ENCODE assay signal across 8 mouse cellular contexts in the genomic region with DNA sequence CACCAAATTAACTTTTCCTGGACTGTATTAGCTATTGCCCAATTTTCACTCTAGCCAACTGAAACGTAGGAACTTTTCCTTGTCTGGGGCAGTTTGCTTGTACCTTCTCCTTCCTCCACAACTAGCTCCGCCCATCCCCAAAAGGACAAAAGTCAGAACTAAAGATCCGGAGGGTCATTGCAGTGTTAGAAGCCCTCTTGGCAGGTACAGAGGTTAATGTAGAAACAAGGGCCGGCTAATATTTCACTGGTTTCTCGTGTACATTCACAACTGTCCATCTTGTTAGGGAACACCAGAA. TPM values are rescaled to one million over a fixed set of nuclear protein-coding genes. Genes with fewer than 3 reads are reported as not detected.
A peak's percentile ranks its signal among the peaks of the same experiment; 100 is the strongest.
DNase-seq lines count a peak whose midpoint lies in the region; ATAC-seq lines count a peak whose summit lies in the region.

No protein-coding gene starts in this region.

- no peak for ATAC-seq in megakaryocyte, adult 5-6 weeks (ENCODE audit: poor library complexity, severe bottlenecking)
- ATAC-seq in embryonic facial prominence, embryonic 13.5 days (ENCODE audit: insufficient number of reproducible peaks, insufficient read depth, low FRiP score, low TSS enrichment, low read depth) = no peak
- ATAC-seq in lung, embryonic 16.5 days (ENCODE audit: low read depth) = no peak
- no peak for ATAC-seq in megakaryocyte-erythroid progenitor cell, adult 5-6 weeks (replicated peaks; ENCODE audit: low FRiP score, low TSS enrichment, poor library complexity, severe bottlenecking)

- peak overlapping the region; percentile 95 for H3K27ac ChIP-seq in embryonic facial prominence, embryonic 13.5 days
- H3K27ac ChIP-seq in lung, embryonic 16.5 days (ENCODE audit: low read length) = peak overlapping the region; percentile 99

- peak overlapping the region; percentile 99 for H3K4me3 ChIP-seq in megakaryocyte, embryonic 14.5 days (replicated peaks)
- peak overlapping the region; percentile 70 for H3K4me3 ChIP-seq in embryonic facial prominence, embryonic 13.5 days
- peak overlapping the region; percentile 66 for H3K4me3 ChIP-seq in lung, embryonic 16.5 days (ENCODE audit: low read length)

- H3K36me3 ChIP-seq in megakaryocyte, embryonic 14.5 days (replicated peaks; ENCODE audit: low read length) = no peaks in the 10 kb centered on the region
- no peaks in the 10 kb centered on the region for H3K36me3 ChIP-seq in embryonic facial prominence, embryonic 13.5 days
- no peaks in the 10 kb centered on the region for H3K36me3 ChIP-seq in lung, embryonic 16.5 days (ENCODE audit: control insufficient read depth, insufficient read depth, low read length)

- peak overlapping the region; percentile 83 for H3K9ac ChIP-seq in embryonic facial prominence, embryonic 13.5 days
- H3K9ac ChIP-seq in lung, embryonic 16.5 days (ENCODE audit: low read length) = peak overlapping the region; percentile 82

- WGBS in embryonic facial prominence, embryonic 13.5 days = 9% methylated on average over 5 of the region's 5 CpGs
- WGBS in lung, embryonic 16.5 days = 7% methylated on average over 5 of the region's 5 CpGs

- peak; percentile 88 for DNase-seq in kidney, adult 11 months
- DNase-seq in frontal cortex, postnatal 36 days (ENCODE audit: low spot score in 2 of 2) = no peak
- DNase-seq in layer of hippocampus, adult 11-12 months (ENCODE audit: low spot score) = no peak

- H3K9me3 ChIP-seq in megakaryocyte, embryonic 14.5 days = no peaks in the 10 kb centered on the region
- H3K9me3 ChIP-seq in embryonic facial prominence, embryonic 13.5 days = no peaks in the 10 kb centered on the region
- no peaks in the 10 kb centered on the region for H3K9me3 ChIP-seq in lung, embryonic 16.5 days (ENCODE audit: control insufficient read depth, low read length)

- peaks cover 44% of the 10 kb centered on the region for H3K4me1 ChIP-seq in megakaryocyte, embryonic 14.5 days
- peaks cover 20% of the 10 kb centered on the region for H3K4me1 ChIP-seq in embryonic facial prominence, embryonic 13.5 days
- peaks cover 25% of the 10 kb centered on the region for H3K4me1 ChIP-seq in lung, embryonic 16.5 days (replicated peaks; ENCODE audit: control insufficient read depth, insufficient read depth, low read length)

- no peaks in the 10 kb centered on the region for H3K27me3 ChIP-seq in megakaryocyte, embryonic 14.5 days (replicated peaks)
- no peaks in the 10 kb centered on the region for H3K27me3 ChIP-seq in embryonic facial prominence, embryonic 13.5 days
- no peaks in the 10 kb centered on the region for H3K27me3 ChIP-seq in lung, embryonic 16.5 days (ENCODE audit: control insufficient read depth, insufficient read depth, low read depth, low read length)

- peak overlapping the region; percentile 67 for H3K4me2 ChIP-seq in embryonic facial prominence, embryonic 13.5 days
- H3K4me2 ChIP-seq in lung, embryonic 16.5 days (ENCODE audit: low read depth, low read length) = peak overlapping the region; percentile 69

RNA-seq across cellular contexts. Expression of gene Stt3b, which starts 1.0 kb away (rescaled TPM):
- polyA plus RNA-seq in megakaryocyte, embryonic 14.5 days (2012; ENCODE audit: insufficient read depth, low replicate concordance) = 14.7 and 37.2 TPM in 2 replicates
- 75.4 and 78.1 TPM in 2 replicates for total RNA-seq in megakaryocyte, adult 5-6 weeks (2015)
- total RNA-seq in megakaryocyte, adult 5-6 weeks (2017) = 54.8 and 61.1 TPM in 2 replicates
- 83.2 and 87.8 TPM in 2 replicates for polyA plus RNA-seq in embryonic facial prominence, embryonic 13.5 days (2015; fragmentation: Nextera tagmentation; extraction: Ambion mirVana)
- 91.3 and 91.9 TPM in 2 replicates for polyA plus RNA-seq in lung, embryonic 16.5 days (2015; fragmentation: Nextera tagmentation; extraction: Ambion mirVana)
- total RNA-seq in megakaryocyte-erythroid progenitor cell, adult 5-6 weeks (2014; fragmentation: Nextera tagmentation) = 97.1 and 101 TPM in 2 replicates
- 94.4 and 108 TPM in 2 replicates for total RNA-seq in megakaryocyte-erythroid progenitor cell, adult 5-6 weeks (2017)
